Mouse (Mus musculus): ENCODE measurements around the gene Rps26. TPM values are rescaled to one million over a fixed set of nuclear protein-coding genes. Genes with fewer than 3 reads are reported as not detected.
A peak's percentile ranks its signal among the peaks of the same experiment; 100 is the strongest.

Gene Rps26
- polyA plus RNA-seq, 1 experiment: 1,193 TPM

DNA sequence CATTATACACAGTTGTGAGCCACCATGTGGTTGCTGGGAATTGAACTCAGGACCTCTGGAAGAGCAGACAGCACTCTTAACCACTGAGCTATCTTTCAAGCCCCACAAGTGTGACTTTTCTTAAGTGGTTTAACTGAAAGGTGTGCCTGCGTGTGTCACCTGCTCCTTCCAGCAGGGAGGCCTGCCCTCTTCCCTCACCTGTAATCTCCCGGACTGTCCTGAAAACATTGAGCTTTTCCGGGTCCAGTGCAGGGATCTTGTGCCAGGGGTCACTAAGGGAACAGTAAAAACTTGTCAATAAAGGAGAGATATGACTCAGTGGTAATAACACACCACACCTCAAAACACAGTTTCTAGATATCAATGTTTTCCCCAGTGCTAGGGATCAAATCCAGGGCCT is 47.2 kb downstream of the Rps26 start:
- WGBS: 86% methylated on average over 3 of the region's 3 CpGs

DNA sequence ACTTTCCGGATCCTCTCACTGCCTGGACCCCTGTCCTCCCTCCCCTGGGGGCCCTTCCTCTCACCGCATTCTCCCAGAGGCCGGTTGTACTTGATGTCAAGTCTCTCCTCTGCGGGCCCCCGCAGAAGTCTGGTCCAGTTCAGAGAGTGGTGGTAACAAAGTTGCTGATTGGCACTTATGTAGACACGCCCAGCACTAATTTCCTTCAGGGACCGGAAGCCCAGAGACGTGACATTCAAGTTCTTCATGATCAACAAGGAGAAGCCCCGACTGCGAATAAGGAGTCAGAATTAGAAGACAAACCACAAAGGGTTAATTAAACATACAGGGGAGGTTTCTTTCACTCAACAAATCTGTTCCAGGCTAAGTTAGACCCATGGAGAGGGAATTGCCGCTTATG is 48.2 kb downstream of the Rps26 start:
- no peaks in the 10 kb centered on the region for H3K4me1 ChIP-seq (ENCODE audit: control insufficient read depth, insufficient read depth, low read length)
- WGBS: 55% methylated on average over 11 of the region's 11 CpGs
- no peak overlapping the region for H3K27ac ChIP-seq (ENCODE audit: control insufficient read depth, insufficient read depth, low read depth, low read length, poor library complexity)
- H3K4me3 ChIP-seq (replicated peaks; ENCODE audit: control insufficient read depth, low read depth, low read length): peak overlapping the region; percentile 49
- no peak for TF ChIP-seq POLR2A (IDR thresholded peaks at IDR 0.05; ENCODE audit: borderline replicate concordance, control insufficient read depth, low read depth, low read length)

More for the DNA sequence above, 47.2 kb downstream of the Rps26 start:
- Histone ChIP-seq H3K4me3 (replicated peaks; ENCODE audit: control insufficient read depth, low read depth, low read length) (no peak overlapping the region), H3K4me1 (ENCODE audit: control insufficient read depth, insufficient read depth, low read length) (no peaks in the 10 kb centered on the region), H3K27ac (ENCODE audit: control insufficient read depth, insufficient read depth, low read depth, low read length, poor library complexity) (no peak overlapping the region)
- no peak for TF ChIP-seq POLR2A (IDR thresholded peaks at IDR 0.05; ENCODE audit: borderline replicate concordance, control insufficient read depth, low read depth, low read length)
- TF ChIP-seq CTCF (IDR thresholded peaks at IDR 0.05; ENCODE audit: control insufficient read depth, insufficient read depth, low read length): no peak

DNA sequence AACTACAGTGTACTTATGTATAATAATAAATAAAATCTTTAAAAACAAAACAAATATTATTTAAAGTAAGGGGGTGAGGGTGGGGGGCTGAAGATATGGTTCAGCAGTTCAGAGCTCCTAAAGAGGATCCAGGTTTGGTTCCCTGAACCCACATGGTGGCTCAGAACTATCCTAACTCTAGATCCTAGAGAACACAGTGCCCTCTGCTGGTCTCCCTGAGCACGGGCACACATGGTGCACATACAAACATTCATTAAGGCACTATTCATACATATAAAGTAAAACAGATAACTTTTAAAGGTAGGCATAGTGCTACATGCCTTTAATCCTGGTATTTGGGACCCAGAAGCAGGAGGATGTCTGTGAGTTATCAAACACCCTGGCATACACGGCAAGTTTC is 51.5 kb downstream of the Rps26 start:
- no peak overlapping the region for H3K4me3 ChIP-seq (replicated peaks; ENCODE audit: control insufficient read depth, low read depth, low read length)
- no peak overlapping the region for H3K27ac ChIP-seq (ENCODE audit: control insufficient read depth, insufficient read depth, low read depth, low read length, poor library complexity)
- WGBS: 87% methylated on average over 2 of the region's 2 CpGs
- no peaks in the 10 kb centered on the region for H3K4me1 ChIP-seq (ENCODE audit: control insufficient read depth, insufficient read depth, low read length)
- no peak for TF ChIP-seq POLR2A (IDR thresholded peaks at IDR 0.05; ENCODE audit: borderline replicate concordance, control insufficient read depth, low read depth, low read length)
- peak; percentile 61 for TF ChIP-seq CTCF (IDR thresholded peaks at IDR 0.05; ENCODE audit: control insufficient read depth, insufficient read depth, low read length)

Other genes starting within 250 kb of the Rps26 start
- 14.5 and 17.1 TPM in 2 replicates for gene Ankrd52, start 249.6 kb downstream of the Rps26 start, polyA plus RNA-seq (2011; ENCODE audit: insufficient read depth, insufficient read length, low replicate concordance, missing spikeins)
- not detected in 2 replicates for gene Slc39a5, start 225.5 kb downstream of the Rps26 start, polyA plus RNA-seq (2011; ENCODE audit: insufficient read depth, insufficient read length, low replicate concordance, missing spikeins)
- gene Nabp2, start 215.3 kb downstream of the Rps26 start, polyA plus RNA-seq (2011; ENCODE audit: insufficient read depth, insufficient read length, low replicate concordance, missing spikeins): 26.4 and 40.0 TPM in 2 replicates
- 8.5 and 17.3 TPM in 2 replicates for gene Rnf41, start 215.1 kb downstream of the Rps26 start, polyA plus RNA-seq (2011; ENCODE audit: insufficient read depth, insufficient read length, low replicate concordance, missing spikeins)
- 45.0 and 74.4 TPM in 2 replicates for gene Smarcc2, start 167.5 kb downstream of the Rps26 start, polyA plus RNA-seq (2011; ENCODE audit: insufficient read depth, insufficient read length, low replicate concordance, missing spikeins)
- 1,368 and 2,050 TPM in 2 replicates for gene Myl6, start 132.6 kb downstream of the Rps26 start, polyA plus RNA-seq (2011; ENCODE audit: insufficient read depth, insufficient read length, low replicate concordance, missing spikeins)
- gene Myl6b, start 128.1 kb downstream of the Rps26 start, polyA plus RNA-seq (2011; ENCODE audit: insufficient read depth, insufficient read length, low replicate concordance, missing spikeins): 0.79 and 2.4 TPM in 2 replicates
- gene Esyt1, start 100.9 kb downstream of the Rps26 start, polyA plus RNA-seq (2011; ENCODE audit: insufficient read depth, insufficient read length, low replicate concordance, missing spikeins): 26.2 and 36.1 TPM in 2 replicates
- gene Zc3h10, start 79.0 kb downstream of the Rps26 start, polyA plus RNA-seq (2011; ENCODE audit: insufficient read depth, insufficient read length, low replicate concordance, missing spikeins): 7.0 and 9.8 TPM in 2 replicates
- 2,208 and 2,695 TPM in 2 replicates for gene Rpl41, start 77.4 kb downstream of the Rps26 start, polyA plus RNA-seq (2011; ENCODE audit: insufficient read depth, insufficient read length, low replicate concordance, missing spikeins)
- gene Pa2g4, start 60.8 kb downstream of the Rps26 start, polyA plus RNA-seq (2011; ENCODE audit: insufficient read depth, insufficient read length, low replicate concordance, missing spikeins): 80.3 and 116 TPM in 2 replicates
- 0.59 and 0.75 TPM in 2 replicates for gene Erbb3, start 37.1 kb downstream of the Rps26 start, polyA plus RNA-seq (2011; ENCODE audit: insufficient read depth, insufficient read length, low replicate concordance, missing spikeins)
- gene Ikzf4, start 19.2 kb upstream of the Rps26 start, polyA plus RNA-seq (2011; ENCODE audit: insufficient read depth, insufficient read length, low replicate concordance, missing spikeins): not detected in 2 replicates
- 10.8 and 11.6 TPM in 2 replicates for gene Suox, start 47.3 kb upstream of the Rps26 start, polyA plus RNA-seq (2011; ENCODE audit: insufficient read depth, insufficient read length, low replicate concordance, missing spikeins)
- gene Rab5b, start 69.5 kb upstream of the Rps26 start, polyA plus RNA-seq (2011; ENCODE audit: insufficient read depth, insufficient read length, low replicate concordance, missing spikeins): 26.4 and 35.4 TPM in 2 replicates
- gene Pmel, start 77.4 kb upstream of the Rps26 start, polyA plus RNA-seq (2011; ENCODE audit: insufficient read depth, insufficient read length, low replicate concordance, missing spikeins): 1.4 TPM in 1 of 2 replicates, not detected in the other
- gene Cdk2, start 78.3 kb upstream of the Rps26 start, polyA plus RNA-seq (2011; ENCODE audit: insufficient read depth, insufficient read length, low replicate concordance, missing spikeins): 60.6 and 62.9 TPM in 2 replicates
- gene Dgka, start 118.1 kb upstream of the Rps26 start, polyA plus RNA-seq (2011; ENCODE audit: insufficient read depth, insufficient read length, low replicate concordance, missing spikeins): 19.2 and 41.7 TPM in 2 replicates
- 58.3 and 76.9 TPM in 2 replicates for gene Pym1, start 121.1 kb upstream of the Rps26 start, polyA plus RNA-seq (2011; ENCODE audit: insufficient read depth, insufficient read length, low replicate concordance, missing spikeins)
- 2.4 and 5.1 TPM in 2 replicates for gene Mmp19, start 164.2 kb upstream of the Rps26 start, polyA plus RNA-seq (2011; ENCODE audit: insufficient read depth, insufficient read length, low replicate concordance, missing spikeins)
- 12.2 and 20.7 TPM in 2 replicates for gene Dnajc14, start 177.3 kb upstream of the Rps26 start, polyA plus RNA-seq (2011; ENCODE audit: insufficient read depth, insufficient read length, low replicate concordance, missing spikeins)
- 2.8 and 8.3 TPM in 2 replicates for gene Tmem198b, start 177.6 kb upstream of the Rps26 start, polyA plus RNA-seq (2011; ENCODE audit: insufficient read depth, insufficient read length, low replicate concordance, missing spikeins)
- 45.2 and 73.3 TPM in 2 replicates for gene Sarnp, start 190.6 kb upstream of the Rps26 start, polyA plus RNA-seq (2011; ENCODE audit: insufficient read depth, insufficient read length, low replicate concordance, missing spikeins)
- gene Ormdl2, start 194.9 kb upstream of the Rps26 start, polyA plus RNA-seq (2011; ENCODE audit: insufficient read depth, insufficient read length, low replicate concordance, missing spikeins): 24.9 and 25.4 TPM in 2 replicates